Mouse (Mus musculus): ENCODE measurements at regions not wholly inside any gene's neighbourhood (a gene's known extent, or its start where the extent isn't known, plus 50 kb on each side); places are given as distances from the start of the nearest gene placed in this dataset.

DNA sequence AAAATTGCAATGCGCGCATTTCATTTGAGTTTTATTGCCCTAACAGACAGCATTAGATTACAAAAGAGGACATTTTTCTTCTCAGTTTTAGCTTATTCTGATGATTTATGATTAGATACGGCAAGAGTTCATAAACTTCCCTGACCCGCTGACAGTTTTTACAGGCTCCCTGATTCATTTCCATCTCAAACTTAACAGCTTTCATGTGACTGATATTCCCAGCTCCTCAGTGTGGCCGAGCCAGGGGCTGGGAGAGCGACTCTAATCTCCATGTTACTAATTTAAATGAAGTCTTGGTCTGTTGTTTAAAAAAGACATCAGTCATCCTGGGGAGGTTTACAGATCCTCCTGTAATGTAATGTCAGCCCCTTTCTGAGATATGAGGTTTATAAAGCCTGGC, 355.5 kb upstream of the Prox1 start:
- DNase-seq = peak; percentile 32
- no peak for ATAC-seq (ENCODE audit: insufficient read depth)
- H3K36me3 ChIP-seq (ENCODE audit: insufficient read depth) = no peaks in the 10 kb centered on the region
- TF ChIP-seq CTCF (IDR thresholded peaks at IDR 0.05; ENCODE audit: low read depth) = no peak
- H3K27ac ChIP-seq (ENCODE audit: low read depth) = no peak overlapping the region
- peaks cover 5% of the 10 kb centered on the region; the same call in 1 of the 2 replicates for H3K4me1 ChIP-seq (ENCODE audit: insufficient read depth)
- no peak overlapping the region for H3K9ac ChIP-seq
- no peak overlapping the region for H3K4me3 ChIP-seq (ENCODE audit: low read depth, low read length)
- no peaks in the 10 kb centered on the region for H3K9me3 ChIP-seq (ENCODE audit: low read depth, low read length)
- H3K4me2 ChIP-seq = no peak overlapping the region
- WGBS = 26% methylated on average over 6 of the region's 6 CpGs
- H3K27me3 ChIP-seq (ENCODE audit: insufficient read depth, low read length) = peaks cover 45% of the 10 kb centered on the region

DNA sequence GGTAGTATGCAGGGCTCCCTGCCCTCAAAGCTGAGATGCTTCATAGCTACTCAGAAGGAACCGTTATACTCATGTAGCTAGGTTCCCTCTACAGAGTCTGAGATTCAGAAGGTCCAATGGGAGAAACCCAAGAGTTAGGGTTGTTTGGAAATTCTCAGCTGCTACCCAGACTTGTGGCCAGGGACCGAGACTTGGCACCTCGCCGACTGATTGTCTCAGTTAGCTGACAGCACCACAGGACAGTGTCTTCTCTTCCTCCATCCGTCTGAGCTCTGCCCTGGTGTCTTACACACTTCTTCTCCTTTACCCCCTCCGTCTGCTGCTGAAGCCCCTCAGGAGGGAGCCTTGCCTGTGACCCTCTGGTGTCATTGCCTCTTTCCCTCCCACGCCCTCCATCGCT, 329.6 kb upstream of the Prox1 start:
- no peak overlapping the region for H3K4me3 ChIP-seq (ENCODE audit: low read depth, low read length)
- no peak overlapping the region for H3K4me2 ChIP-seq
- ATAC-seq (ENCODE audit: insufficient read depth) (no peak), DNase-seq (peak; percentile 10)
- H3K9ac ChIP-seq = no peak overlapping the region
- no peaks in the 10 kb centered on the region for H3K36me3 ChIP-seq (ENCODE audit: insufficient read depth)
- no peak overlapping the region for H3K27ac ChIP-seq (ENCODE audit: low read depth)
- no peak for TF ChIP-seq CTCF (IDR thresholded peaks at IDR 0.05; ENCODE audit: low read depth)
- no peaks in the 10 kb centered on the region for H3K27me3 ChIP-seq (ENCODE audit: insufficient read depth, low read length)
- 81% methylated on average over 8 of the region's 8 CpGs for WGBS
- H3K4me1 ChIP-seq (ENCODE audit: insufficient read depth) = no peaks in the 10 kb centered on the region
- H3K9me3 ChIP-seq (ENCODE audit: low read depth, low read length) = no peaks in the 10 kb centered on the region

- Histone ChIP-seq H3K27ac (ENCODE audit: low read depth) (no peak overlapping the region), H3K9ac (no peak overlapping the region), H3K4me1 (ENCODE audit: insufficient read depth) (no peaks in the 10 kb centered on the region), H3K4me3 (ENCODE audit: low read depth, low read length) (no peak overlapping the region), H3K9me3 (ENCODE audit: low read depth, low read length) (no peaks in the 10 kb centered on the region), H3K4me2 (no peak overlapping the region), H3K36me3 (ENCODE audit: insufficient read depth) (no peaks in the 10 kb centered on the region), H3K27me3 (ENCODE audit: insufficient read depth, low read length) (no peaks in the 10 kb centered on the region)
- WGBS = 85% methylated on average over 4 of the region's 4 CpGs
- DNase-seq = no peak
- TF ChIP-seq CTCF (IDR thresholded peaks at IDR 0.05; ENCODE audit: low read depth) = no peak
- ATAC-seq (ENCODE audit: insufficient read depth) = no peak
These were observed 327.0 kb upstream of the Prox1 start for GRCm38 (mm10) chr1:190497474-190497873.

DNA sequence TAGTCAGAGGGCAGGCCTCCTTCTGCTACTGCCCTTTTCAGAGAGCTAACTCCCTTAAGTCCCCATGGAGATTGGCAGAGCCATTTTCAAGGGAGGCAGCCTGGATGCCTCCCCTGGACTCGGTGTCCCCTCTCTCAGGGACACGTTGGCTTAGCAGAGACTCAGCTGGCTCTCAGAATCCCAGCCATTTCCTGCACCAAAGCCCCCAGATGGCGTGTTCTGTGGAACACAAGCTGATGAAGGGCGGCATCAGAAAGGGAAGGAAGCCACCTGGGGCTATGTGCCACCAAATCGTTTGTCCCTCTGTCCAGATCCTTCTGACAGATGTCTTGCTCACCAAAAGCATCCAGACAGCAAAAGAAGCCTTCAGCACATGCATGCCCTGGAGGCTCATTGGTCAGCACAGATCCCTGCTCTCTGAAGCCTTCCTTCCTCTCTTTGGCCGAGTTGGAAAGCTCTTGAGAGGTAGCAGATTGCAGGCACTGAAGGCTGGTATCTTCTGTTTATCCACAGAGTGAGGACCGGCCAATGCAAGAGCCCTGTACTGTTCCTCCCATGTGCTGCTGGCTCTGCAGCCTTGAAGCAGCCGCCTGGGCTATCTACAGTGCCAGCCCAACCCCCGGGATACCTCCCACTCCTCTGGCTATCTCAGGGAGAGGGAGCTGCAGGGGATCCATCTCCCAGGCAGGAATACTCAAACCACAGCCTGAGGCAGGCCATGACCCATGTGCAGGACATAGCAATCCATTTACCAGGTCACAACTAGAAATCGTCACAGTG, 325.4 kb upstream of the Prox1 start:
- no peak overlapping the region for H3K4me3 ChIP-seq (ENCODE audit: low read depth, low read length)
- ATAC-seq (ENCODE audit: insufficient read depth) (no peak), DNase-seq (no peak)
- H3K36me3 ChIP-seq (ENCODE audit: insufficient read depth) = no peaks in the 10 kb centered on the region
- H3K27ac ChIP-seq (ENCODE audit: low read depth) = no peak overlapping the region
- no peak for TF ChIP-seq CTCF (IDR thresholded peaks at IDR 0.05; ENCODE audit: low read depth)
- no peak overlapping the region for H3K9ac ChIP-seq
- no peaks in the 10 kb centered on the region for H3K4me1 ChIP-seq (ENCODE audit: insufficient read depth)
- no peaks in the 10 kb centered on the region for H3K9me3 ChIP-seq (ENCODE audit: low read depth, low read length)
- WGBS = 38% methylated on average over 10 of the region's 10 CpGs
- no peaks in the 10 kb centered on the region for H3K27me3 ChIP-seq (ENCODE audit: insufficient read depth, low read length)
- H3K4me2 ChIP-seq = no peak overlapping the region

DNA sequence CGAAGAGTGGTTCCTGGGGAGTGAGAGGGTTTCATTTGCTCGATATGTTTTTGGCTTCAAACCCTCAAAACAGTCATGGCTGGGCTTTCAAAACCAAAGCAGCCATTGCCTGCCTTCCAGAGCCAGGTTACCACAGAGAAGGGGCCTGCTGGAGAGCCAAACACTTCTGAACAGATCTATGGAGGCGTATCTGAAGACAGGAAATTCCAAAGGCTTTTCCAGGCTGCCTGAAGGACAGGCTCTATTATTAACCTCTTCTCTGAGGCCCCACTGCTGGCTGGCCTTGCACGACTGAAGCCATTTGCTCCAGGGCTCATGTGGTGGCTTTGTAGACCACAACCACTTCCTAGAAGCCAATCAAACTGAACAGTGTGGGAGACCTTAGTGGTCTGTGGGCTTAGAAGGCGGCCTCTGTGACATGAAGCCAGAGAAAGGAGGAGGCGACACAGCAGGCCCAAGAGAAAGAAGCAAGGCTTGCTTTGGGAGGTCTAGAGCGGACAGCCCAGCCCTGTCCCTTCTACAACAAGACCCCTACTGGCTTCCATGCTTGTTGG, 316.1 kb upstream of the Prox1 start:
- Histone ChIP-seq H3K27ac (ENCODE audit: low read depth) (no peak overlapping the region), H3K9me3 (ENCODE audit: low read depth, low read length) (no peaks in the 10 kb centered on the region), H3K36me3 (ENCODE audit: insufficient read depth) (no peaks in the 10 kb centered on the region), H3K27me3 (ENCODE audit: insufficient read depth, low read length) (no peaks in the 10 kb centered on the region), H3K4me3 (ENCODE audit: low read depth, low read length) (no peak overlapping the region), H3K9ac (no peak overlapping the region), H3K4me1 (ENCODE audit: insufficient read depth) (0 out of 2 replicates have a peak, but pooled peaks cover 5% of the 10 kb centered on the region), H3K4me2 (no peak overlapping the region)
- DNase-seq (peak; percentile 33), ATAC-seq (ENCODE audit: insufficient read depth) (no peak)
- 61% methylated on average over 7 of the region's 7 CpGs for WGBS
- no peak for TF ChIP-seq CTCF (IDR thresholded peaks at IDR 0.05; ENCODE audit: low read depth)

DNA sequence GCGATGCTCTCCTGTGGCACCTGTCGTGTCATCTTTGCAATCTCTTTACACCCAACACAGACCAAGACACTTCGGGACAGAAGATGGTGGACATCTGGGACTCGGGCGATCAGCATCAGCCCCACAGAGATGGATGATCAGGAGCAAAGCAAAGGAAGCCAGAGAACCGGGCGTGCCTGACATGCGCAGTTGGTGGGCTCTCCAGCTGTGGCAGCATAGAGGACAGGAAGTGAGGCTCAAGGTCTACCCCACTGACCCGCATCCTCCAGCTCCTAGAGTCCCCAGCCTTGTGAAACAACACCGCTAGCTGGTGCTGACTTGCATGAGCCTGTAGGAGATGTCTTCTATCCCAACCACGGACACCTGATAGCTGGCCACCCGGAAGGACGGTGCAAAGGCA, 312.9 kb upstream of the Prox1 start:
- H3K9me3 ChIP-seq (ENCODE audit: low read depth, low read length) = 0 out of 2 replicates have a peak, but pooled peaks cover 4% of the 10 kb centered on the region
- no peak for TF ChIP-seq CTCF (IDR thresholded peaks at IDR 0.05; ENCODE audit: low read depth)
- no peak overlapping the region for H3K27ac ChIP-seq (ENCODE audit: low read depth)
- no peak for DNase-seq
- H3K36me3 ChIP-seq (ENCODE audit: insufficient read depth) = no peaks in the 10 kb centered on the region
- H3K4me2 ChIP-seq = no peak overlapping the region
- no peaks in the 10 kb centered on the region for H3K27me3 ChIP-seq (ENCODE audit: insufficient read depth, low read length)
- ATAC-seq (ENCODE audit: insufficient read depth) = no peak
- WGBS = 77% methylated on average over 13 of the region's 13 CpGs
- no peak overlapping the region for H3K4me3 ChIP-seq (ENCODE audit: low read depth, low read length)
- 0 out of 2 replicates have a peak, but pooled peaks cover 5% of the 10 kb centered on the region for H3K4me1 ChIP-seq (ENCODE audit: insufficient read depth)
- H3K9ac ChIP-seq = no peak overlapping the region

- H3K9ac ChIP-seq = no peak overlapping the region
- 69% methylated on average over 11 of the region's 11 CpGs for WGBS
- H3K9me3 ChIP-seq (ENCODE audit: low read depth, low read length) = 0 out of 2 replicates have a peak, but pooled peaks cover 4% of the 10 kb centered on the region
- no peak for DNase-seq
- no peak overlapping the region for H3K4me2 ChIP-seq
- H3K4me3 ChIP-seq (ENCODE audit: low read depth, low read length) = no peak overlapping the region
- H3K36me3 ChIP-seq (ENCODE audit: insufficient read depth) = no peaks in the 10 kb centered on the region
- no peak overlapping the region for H3K27ac ChIP-seq (ENCODE audit: low read depth)
- H3K4me1 ChIP-seq (ENCODE audit: insufficient read depth) = no peaks in the 10 kb centered on the region
- TF ChIP-seq CTCF (IDR thresholded peaks at IDR 0.05; ENCODE audit: low read depth) = no peak
- no peaks in the 10 kb centered on the region for H3K27me3 ChIP-seq (ENCODE audit: insufficient read depth, low read length)
- no peak for ATAC-seq (ENCODE audit: insufficient read depth)
These were observed 310.6 kb upstream of the Prox1 start for GRCm38 (mm10) chr1:190481071-190481470.
